Mouse (Mus musculus) layer of hippocampus, postnatal 14 days (tissue): Measurements from ENCODE around the gene Hscb. TPM values are rescaled to one million over a fixed set of nuclear protein-coding genes. Genes with fewer than 3 reads are reported as not detected.

Experiments
- DNase-seq, 2 experiments: peaks; one replicate each; pipeline ENCODE4 v3.0.0; 2021 to 2022; ENCODE audit warnings: low spot score in 2 of 2, mixed read lengths in 1 of 2
- total RNA-seq, 2 experiments: library from RNA; stranded (reverse); gene quantifications; 2 replicates each; pipeline ENCODE4 v1.2.3; 2021

Hscb gene
- total RNA-seq, 2 experiments from 2014 or later, result 8.9 to 10.4 TPM

- DNase-seq, result no peak
These were observed 56.4 kb downstream of the Hscb start for GRCm38 (mm10) chr5:110783150-110783549.

GRCm38 (mm10) chr5:110781529-110782238 lies 57.9 kb downstream of the Hscb start:
- DNase-seq, result no peak

- DNase-seq, result no peak
These were observed 58.6 kb downstream of the Hscb start for GRCm38 (mm10) chr5:110780761-110781528.

- peak; percentile 88 to 90 for DNase-seq
These were observed 59.4 kb downstream of the Hscb start, which contains the start of gene Pus1 for GRCm38 (mm10) chr5:110779998-110780760. Gene Pus1, minus strand, starts transcription at chr5:110780659.

GRCm38 (mm10) chr5:110779276-110779997 lies 60.1 kb downstream of the Hscb start:
- no peak for DNase-seq

Other genes starting within 250 kb of the Hscb start
- 10 to 100 TPM; 27.4 to 30.7 TPM for gene Noc4l, start 186.4 kb downstream of the Hscb start, total RNA-seq
- 10 to 100 TPM; 21.7 to 24.2 TPM for gene Ddx51, start 186.3 kb downstream of the Hscb start, total RNA-seq
- gene Ep400, start 69.1 kb downstream of the Hscb start, total RNA-seq, result 100 to 1,000 TPM in 1 of 2 experiments, 10 to 100 TPM in 1; 90.9 to 101 TPM
- 10 to 100 TPM; 16.1 to 18.5 TPM for gene Pus1, start 59.1 kb downstream of the Hscb start, total RNA-seq
- gene Ulk1, start 29.7 kb downstream of the Hscb start, total RNA-seq, result 10 to 100 TPM; 66.6 to 67.6 TPM
- gene Chek2, start 202 bp upstream of the Hscb start, total RNA-seq, result 1 to 10 TPM; 2.3 to 2.5 TPM
- gene Ttc28, start 40.0 kb upstream of the Hscb start, total RNA-seq, result 10 to 100 TPM; 19.6 to 23.4 TPM